Mouse (Mus musculus) embryonic facial prominence, embryonic 11.5 days (tissue): Measurements from ENCODE around the gene B230307C23Rik. TPM values are rescaled to one million over a fixed set of nuclear protein-coding genes. Genes with fewer than 3 reads are reported as not detected.

Source experiments
- ATAC-seq: fragments of 200-750 bp; cut with Nextera tagmentation; replicated peaks from 2 replicates; pipeline ENCODE4 v1.8.0; 2017; ENCODE audit warnings: low read depth; ENCODE audit not compliant: insufficient number of reproducible peaks, low FRiP score, low TSS enrichment
- DNase-seq: peaks from one replicate; pipeline ENCODE4 v3.0.0-alpha.2; 2015; ENCODE audit warnings: low spot score
- H3K27ac ChIP-seq: fragments of 300-500 bp; sonication (generic); replicated peaks from 2 replicates; pipeline ENCODE4 v1.5.1; 2014; ENCODE audit warnings: mild to moderate bottlenecking, low read depth, low read length, control low read depth
- H3K27me3 ChIP-seq: fragments of 300-500 bp; sonication (generic); 2 replicates; pipeline ENCODE4 v1.6.1; 2014; ENCODE audit warnings: mild to moderate bottlenecking, low read length, moderate library complexity, mixed read lengths; ENCODE audit not compliant: control insufficient read depth, insufficient read depth
- H3K36me3 ChIP-seq: fragments of 300-500 bp; sonication (generic); replicated peaks from 2 replicates; pipeline ENCODE4 v1.6.1; 2014; ENCODE audit warnings: low read depth, mild to moderate bottlenecking, low read length, moderate library complexity, mixed read lengths; ENCODE audit not compliant: control insufficient read depth, insufficient read depth
- H3K4me1 ChIP-seq: fragments of 300-500 bp; sonication (generic); 2 replicates; pipeline ENCODE4 v1.6.1; 2014; ENCODE audit warnings: low read length, mixed read lengths; ENCODE audit not compliant: control insufficient read depth, insufficient read depth
- H3K4me2 ChIP-seq: fragments of 300-500 bp; sonication (generic); 2 replicates; pipeline ENCODE4 v1.6.1; 2014; ENCODE audit warnings: low read depth, mild to moderate bottlenecking, control low read depth, low read length, moderate library complexity
- H3K4me3 ChIP-seq: fragments of 300-500 bp; sonication (generic); 2 replicates; pipeline ENCODE4 v1.5.1; 2014; ENCODE audit warnings: low read depth, low read length, control low read depth
- H3K9ac ChIP-seq: fragments of 300-500 bp; sonication (generic); replicated peaks from 2 replicates; pipeline ENCODE4 v1.6.1; 2014; ENCODE audit warnings: mild to moderate bottlenecking, control low read depth, low read length
- H3K9me3 ChIP-seq: fragments of 300-500 bp; sonication (generic); replicated peaks from 2 replicates; pipeline ENCODE4 v1.6.1; 2016; ENCODE audit warnings: mild to moderate bottlenecking, low read length, inconsistent platforms, mixed read lengths; ENCODE audit not compliant: control insufficient read depth
- WGBS: fragments of 180-500 bp; shearing (Covaris S2); extraction: QIAGEN DNeasy Blood & Tissue Kit; methylation state at CpG from one replicate; pipeline ENCODE4 v1.1.7; 2014; 5-methylcytosine and 5-hydroxymethylcytosine counted together
- polyA plus RNA-seq: library from polyadenylated mRNA; unstranded; fragments of >200 nt; fragmentation: Nextera tagmentation; extraction: Ambion mirVana; gene quantifications from 2 replicates; pipeline ENCODE4 v1.2.1, GENCODE M21; 2014

The B230307C23Rik gene
- polyA plus RNA-seq, 1 experiment from 2014 or later: 23.4 TPM

- H3K9me3 ChIP-seq: no peaks in the 10 kb centered on the region
- no peak overlapping the region for H3K4me3 ChIP-seq
- H3K9ac ChIP-seq: no peak overlapping the region
- H3K4me1 ChIP-seq: no peaks in the 10 kb centered on the region
- H3K27ac ChIP-seq: no peak overlapping the region
- H3K27me3 ChIP-seq: no peaks in the 10 kb centered on the region
- no peak overlapping the region for H3K4me2 ChIP-seq
- DNase-seq: no peak
- no peak for ATAC-seq
- no peaks in the 10 kb centered on the region for H3K36me3 ChIP-seq
These were observed 38.6 kb upstream of the B230307C23Rik start for GRCm38 (mm10) chr16:97958401-97958973.

GRCm38 (mm10) chr16:97960348-97960747 lies 36.8 kb upstream of the B230307C23Rik start:
- WGBS: 94% methylated on average over 3 of the region's 3 CpGs

GRCm38 (mm10) chr16:97961381-97962150 lies 35.5 kb upstream of the B230307C23Rik start:
- peak; percentile 45 for ATAC-seq
- H3K9ac ChIP-seq: peak overlapping the region; percentile 83

More at GRCm38 (mm10) chr16:97960348-97960747, 36.8 kb upstream of the B230307C23Rik start:
- H3K36me3 ChIP-seq: no peaks in the 10 kb centered on the region
- H3K9ac ChIP-seq: no peak overlapping the region
- DNase-seq (no peak), ATAC-seq (no peak)
- no peaks in the 10 kb centered on the region for H3K27me3 ChIP-seq
- no peak overlapping the region for H3K27ac ChIP-seq
- no peak overlapping the region for H3K4me2 ChIP-seq
- no peak overlapping the region for H3K4me3 ChIP-seq
- H3K4me1 ChIP-seq: no peaks in the 10 kb centered on the region
- no peaks in the 10 kb centered on the region for H3K9me3 ChIP-seq

GRCm38 (mm10) chr16:97962151-97962948 lies 34.8 kb upstream of the B230307C23Rik start, which contains the start of the genes C2cd2 and Zbtb21:
Gene C2cd2 (minus strand): TSS chr16:97962598.
Gene Zbtb21 (minus strand): TSS chr16:97962622.
- Histone ChIP-seq H3K4me1 (no peaks in the 10 kb centered on the region), H3K4me3 (peak within 1 kb of the TSS; percentile 81), H3K27ac (peak within 1 kb of the TSS; percentile 88), H3K27me3 (no peaks in the 10 kb centered on the region), H3K36me3 (no peaks in the 10 kb centered on the region), H3K9ac (peak within 1 kb of the TSS; percentile 83), H3K9me3 (no peaks in the 10 kb centered on the region), H3K4me2 (peak within 1 kb of the TSS; percentile 62)
- under 1% methylated on average over 78 of the region's 78 CpGs for WGBS
- ATAC-seq (peak; percentile 100), DNase-seq (peak; percentile 96)

More at GRCm38 (mm10) chr16:97961381-97962150, 35.5 kb upstream of the B230307C23Rik start:
- peak overlapping the region; percentile 81 for H3K4me3 ChIP-seq
- 10% methylated on average over 36 of the region's 36 CpGs for WGBS
- H3K36me3 ChIP-seq: no peaks in the 10 kb centered on the region
- DNase-seq: no peak
- no peaks in the 10 kb centered on the region for H3K27me3 ChIP-seq
- no peaks in the 10 kb centered on the region for H3K4me1 ChIP-seq
- peak overlapping the region; percentile 62 for H3K4me2 ChIP-seq
- H3K27ac ChIP-seq: peak overlapping the region; percentile 88
- no peaks in the 10 kb centered on the region for H3K9me3 ChIP-seq

GRCm38 (mm10) chr16:97963956-97964540 lies 33.1 kb upstream of the B230307C23Rik start:
- H3K4me3 ChIP-seq: no peak overlapping the region
- no peaks in the 10 kb centered on the region for H3K36me3 ChIP-seq
- DNase-seq (no peak), ATAC-seq (no peak)
- no peak overlapping the region for H3K4me2 ChIP-seq
- H3K9me3 ChIP-seq: no peaks in the 10 kb centered on the region
- no peaks in the 10 kb centered on the region for H3K4me1 ChIP-seq
- no peak overlapping the region for H3K27ac ChIP-seq
- no peaks in the 10 kb centered on the region for H3K27me3 ChIP-seq
- H3K9ac ChIP-seq: no peak overlapping the region
- 80% methylated on average over 3 of the region's 3 CpGs for WGBS

GRCm38 (mm10) chr16:97977277-97977676 lies 19.8 kb upstream of the B230307C23Rik start:
- H3K36me3 ChIP-seq: no peaks in the 10 kb centered on the region
- H3K4me1 ChIP-seq: no peaks in the 10 kb centered on the region
- DNase-seq: no peak
- H3K9me3 ChIP-seq: no peaks in the 10 kb centered on the region
- WGBS: 56% methylated on average over 1 of the region's 1 CpGs
- no peak overlapping the region for H3K9ac ChIP-seq
- no peak overlapping the region for H3K4me2 ChIP-seq
- no peak for ATAC-seq
- no peak overlapping the region for H3K4me3 ChIP-seq
- no peaks in the 10 kb centered on the region for H3K27me3 ChIP-seq
- no peak overlapping the region for H3K27ac ChIP-seq

GRCm38 (mm10) chr16:97977722-97978121 lies 19.4 kb upstream of the B230307C23Rik start:
- ATAC-seq: no peak

More at GRCm38 (mm10) chr16:97977722-97978121, 19.4 kb upstream of the B230307C23Rik start:
- 93% methylated on average over 3 of the region's 3 CpGs for WGBS
- Histone ChIP-seq H3K36me3 (no peaks in the 10 kb centered on the region), H3K27ac (no peak overlapping the region), H3K4me1 (no peaks in the 10 kb centered on the region), H3K9ac (no peak overlapping the region), H3K4me3 (no peak overlapping the region), H3K27me3 (no peaks in the 10 kb centered on the region), H3K4me2 (no peak overlapping the region), H3K9me3 (no peaks in the 10 kb centered on the region)
- DNase-seq: no peak
